Mouse (Mus musculus) small intestine, adult 2 months (tissue): ENCODE data around the gene Add1. TPM values are rescaled to one million over a fixed set of nuclear protein-coding genes. Genes with fewer than 3 reads are reported as not detected.

Source experiments
- H3K27ac ChIP-seq: fragments of 200-500 bp; 2 replicates; pipeline ENCODE4 v1.5.1; 2012; ENCODE audit warnings: low read depth, low read length, control low read depth, inconsistent platforms; ENCODE audit not compliant: insufficient read depth
- H3K27me3 ChIP-seq: fragments of 200-500 bp; 2 replicates; pipeline ENCODE4 v1.6.1; 2012; ENCODE audit warnings: mild to moderate bottlenecking, moderate library complexity, low read length, inconsistent platforms; ENCODE audit not compliant: control insufficient read depth, insufficient read depth
- H3K36me3 ChIP-seq: fragments of 200-500 bp; 2 replicates; pipeline ENCODE4 v1.6.1; 2012; ENCODE audit warnings: mild to moderate bottlenecking, low read length, control low read depth, inconsistent platforms; ENCODE audit not compliant: control insufficient read depth, insufficient read depth
- H3K4me1 ChIP-seq: fragments of 200-500 bp; 2 replicates; pipeline ENCODE4 v1.6.1; 2012; ENCODE audit warnings: low read length, inconsistent platforms, mixed read lengths; ENCODE audit not compliant: control insufficient read depth, insufficient read depth, insufficient read length
- H3K4me3 ChIP-seq: fragments of 200-500 bp; 2 replicates; pipeline ENCODE4 v1.5.1; 2012; ENCODE audit warnings: low read depth, mild to moderate bottlenecking, control low read depth, inconsistent platforms, low read length, moderate library complexity
- CTCF ChIP-seq: fragments of 200-500 bp; IDR thresholded peaks from 2 replicates; pipeline ENCODE4 v1.5.1; 2012; ENCODE audit warnings: low read depth, mild to moderate bottlenecking, control low read depth, inconsistent platforms, low read length, moderate library complexity, mixed read lengths; ENCODE audit not compliant: insufficient replicate concordance, insufficient read length; ENCODE audit errors: extremely low read depth
- POLR2A ChIP-seq: fragments of 200-500 bp; IDR thresholded peaks from 2 replicates; pipeline ENCODE4 v1.6.1; 2012; ENCODE audit warnings: low read depth, mild to moderate bottlenecking, control low read depth, inconsistent platforms, low read length, moderate library complexity
- WGBS: fragments of 180-500 bp; shearing (Covaris S2); methylation state at CpG from one replicate; pipeline ENCODE4 v1.1.7; 2018; 5-methylcytosine and 5-hydroxymethylcytosine counted together
- polyA plus RNA-seq: library from polyadenylated mRNA; depleted of rRNA; stranded (reverse); fragments of >200 nt; gene quantifications from 2 replicates; pipeline ENCODE4 v1.2.3, GENCODE M21; 2012

Gene Add1
- polyA plus RNA-seq, 1 experiment: 160 TPM

DNA sequence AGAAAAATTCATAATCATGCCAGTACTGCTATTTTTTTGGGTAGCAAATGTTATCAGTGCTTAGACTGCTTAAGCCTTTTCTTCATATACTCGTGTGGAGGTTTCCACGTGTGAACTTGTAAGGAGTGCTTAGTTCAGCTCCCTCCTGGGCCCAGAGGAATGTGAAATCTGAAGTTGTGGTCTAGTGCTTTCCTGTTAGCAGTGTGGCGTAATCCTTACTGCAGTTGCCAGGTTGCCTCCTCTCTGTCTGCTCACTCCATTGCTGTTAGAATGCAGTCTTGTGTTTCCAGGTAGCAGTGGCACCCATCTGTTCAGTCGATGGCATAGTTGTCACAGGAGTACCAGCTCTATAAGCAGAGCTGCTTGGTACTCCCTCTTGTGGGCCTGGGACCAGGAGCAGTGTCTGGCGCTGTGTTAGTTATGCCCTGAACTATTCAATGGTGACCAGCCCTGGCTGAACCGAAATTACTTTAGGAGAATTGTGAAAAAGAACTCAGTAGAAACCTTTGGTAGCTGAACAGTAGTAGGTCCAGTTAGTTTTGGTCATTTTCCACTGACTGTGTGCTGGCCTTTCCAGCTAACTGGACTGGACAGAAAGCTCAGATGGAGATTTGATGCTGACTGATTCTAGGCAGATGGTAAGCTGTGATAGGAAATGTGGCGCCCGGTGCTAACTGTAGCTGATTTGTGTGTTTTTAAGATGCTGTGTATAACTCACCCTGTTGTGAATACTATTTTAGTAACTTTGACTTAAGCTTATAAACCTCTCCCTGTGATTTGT is 33.8 kb downstream of the Add1 start:
- Histone ChIP-seq H3K27ac (no peak overlapping the region), H3K27me3 (no peaks in the 10 kb centered on the region), H3K36me3 (peaks cover 51% of the 10 kb centered on the region), H3K4me3 (no peak overlapping the region), H3K4me1 (no peaks in the 10 kb centered on the region)
- WGBS: 80% methylated on average over 8 of the region's 8 CpGs
- no peak for TF ChIP-seq CTCF
- no peak for TF ChIP-seq POLR2A

GRCm38 (mm10) chr5:34608226-34608625 is 34.8 kb downstream of the Add1 start:
- no peaks in the 10 kb centered on the region for H3K27me3 ChIP-seq
- no peak overlapping the region for H3K27ac ChIP-seq
- 69% methylated on average over 3 of the region's 3 CpGs for WGBS
- no peak overlapping the region for H3K4me3 ChIP-seq
- H3K4me1 ChIP-seq: no peaks in the 10 kb centered on the region
- H3K36me3 ChIP-seq: peaks cover 51% of the 10 kb centered on the region
- TF ChIP-seq POLR2A: no peak
- TF ChIP-seq CTCF: no peak

GRCm38 (mm10) chr5:34609966-34610365 is 36.5 kb downstream of the Add1 start:
- Histone ChIP-seq H3K27ac (no peak overlapping the region), H3K36me3 (peaks cover 58% of the 10 kb centered on the region), H3K4me3 (no peak overlapping the region), H3K4me1 (no peaks in the 10 kb centered on the region), H3K27me3 (no peaks in the 10 kb centered on the region)
- WGBS: 68% methylated on average over 4 of the region's 4 CpGs
- TF ChIP-seq CTCF (no peak), POLR2A (no peak)

GRCm38 (mm10) chr5:34632996-34633395 is 59.5 kb downstream of the Add1 start:
- H3K4me1 ChIP-seq: peaks cover 9% of the 10 kb centered on the region; the same call in 1 of the 2 replicates
- H3K36me3 ChIP-seq: peaks cover 40% of the 10 kb centered on the region
- 66% methylated on average over 2 of the region's 2 CpGs for WGBS
- no peak for TF ChIP-seq CTCF
- no peak for TF ChIP-seq POLR2A
- no peak overlapping the region for H3K4me3 ChIP-seq
- no peak overlapping the region for H3K27ac ChIP-seq
- H3K27me3 ChIP-seq: no peaks in the 10 kb centered on the region

- H3K36me3 ChIP-seq: peaks cover 37% of the 10 kb centered on the region
- WGBS: 41% methylated on average over 4 of the region's 4 CpGs
- H3K27ac ChIP-seq: no peak overlapping the region
- no peaks in the 10 kb centered on the region for H3K27me3 ChIP-seq
- peaks cover 9% of the 10 kb centered on the region; the same call in 1 of the 2 replicates for H3K4me1 ChIP-seq
- no peak overlapping the region for H3K4me3 ChIP-seq
- no peak for TF ChIP-seq POLR2A
- no peak for TF ChIP-seq CTCF
These were observed 60.2 kb downstream of the Add1 start for GRCm38 (mm10) chr5:34633641-34634040.

DNA sequence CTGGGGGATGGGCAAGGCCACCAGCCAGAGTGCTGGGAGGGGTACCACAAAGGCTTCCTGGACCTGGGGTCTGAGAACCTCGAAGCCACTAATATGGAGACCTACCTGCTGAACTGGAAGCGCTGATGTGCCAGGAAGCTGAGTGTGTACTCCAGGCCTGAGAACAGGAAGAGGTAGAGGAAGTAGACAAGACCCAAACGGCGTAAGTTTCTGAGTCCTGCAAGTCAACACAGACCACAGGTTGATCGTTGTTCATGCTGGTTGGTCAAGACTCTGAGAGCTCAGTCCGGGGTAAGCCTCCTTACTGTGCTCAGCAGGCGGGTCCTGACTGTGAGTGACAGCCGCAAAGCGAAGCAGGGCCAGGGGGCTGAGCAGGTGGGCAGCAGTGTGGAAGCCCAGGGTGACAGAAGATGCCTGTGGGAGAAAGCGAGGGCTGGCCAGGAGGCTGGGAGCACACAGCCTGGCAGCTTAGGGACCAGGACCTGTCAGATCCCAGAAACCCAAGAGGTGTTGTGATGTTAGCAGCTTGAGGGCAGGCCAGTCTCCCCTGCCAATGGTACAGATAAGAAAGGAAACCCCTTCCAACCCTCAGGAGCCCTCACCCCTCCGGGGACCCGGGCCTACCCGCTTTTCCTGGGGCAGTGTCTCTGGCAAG is 61.4 kb downstream of the Add1 start:
- no peak for TF ChIP-seq CTCF
- no peak for TF ChIP-seq POLR2A
- 86% methylated on average over 13 of the region's 13 CpGs for WGBS
- peak overlapping the region; percentile 17 for H3K4me3 ChIP-seq
- no peaks in the 10 kb centered on the region for H3K27me3 ChIP-seq
- H3K27ac ChIP-seq: peak overlapping the region; percentile 21
- H3K4me1 ChIP-seq: peaks cover 9% of the 10 kb centered on the region; the same call in 1 of the 2 replicates
- H3K36me3 ChIP-seq: peaks cover 33% of the 10 kb centered on the region

GRCm38 (mm10) chr5:34635665-34636192 is 62.3 kb downstream of the Add1 start:
- peaks cover 9% of the 10 kb centered on the region; the same call in 1 of the 2 replicates for H3K4me1 ChIP-seq
- WGBS: 61% methylated on average over 10 of the region's 10 CpGs
- no peak overlapping the region for H3K27ac ChIP-seq
- H3K4me3 ChIP-seq: peak overlapping the region; percentile 74; the same call in 1 of the 2 replicates
- TF ChIP-seq CTCF (no peak), POLR2A (no peak)
- H3K36me3 ChIP-seq: peaks cover 28% of the 10 kb centered on the region
- no peaks in the 10 kb centered on the region for H3K27me3 ChIP-seq
